Mouse (Mus musculus) activated CD4-positive, CD25-positive, alpha-beta regulatory T cell, adult 4 months (primary cell): Measurements from ENCODE around the gene Hpse2. TPM values are rescaled to one million over a fixed set of nuclear protein-coding genes. Genes with fewer than 3 reads are reported as not detected.

ENCODE experiments used
- ATAC-seq: one replicate; pipeline ENCODE4 v1.8.0; 2017
- polyA plus RNA-seq, 2 experiments: library from polyadenylated mRNA; unstranded; fragments of 100-300 nt; shearing (Covaris generic); gene quantifications; one replicate each; pipeline ENCODE4 v1.2.1; 2017

The Hpse2 gene
- polyA plus RNA-seq, 2 experiments from 2014 or later, result 0.08 TPM; not detected in 1

- no peak for ATAC-seq
These were observed 617.8 kb downstream of the Hpse2 start for GRCm38 (mm10) chr19:42770141-42770872.

- ATAC-seq, result no peak
These were observed 618.5 kb downstream of the Hpse2 start for GRCm38 (mm10) chr19:42769648-42770047.

GRCm38 (mm10) chr19:42767361-42767760, 620.8 kb downstream of the Hpse2 start:
- no peak for ATAC-seq

GRCm38 (mm10) chr19:42764398-42764797, 623.8 kb downstream of the Hpse2 start:
- ATAC-seq, result no peak

GRCm38 (mm10) chr19:42756671-42757070, 631.5 kb downstream of the Hpse2 start:
- ATAC-seq, result no peak

GRCm38 (mm10) chr19:42755148-42755870, 632.8 kb downstream of the Hpse2 start:
- no peak for ATAC-seq

GRCm38 (mm10) chr19:42753141-42753917, 634.8 kb downstream of the Hpse2 start:
- ATAC-seq, result no peak

- ATAC-seq, result no peak
These were observed 635.7 kb downstream of the Hpse2 start, which contains the start of gene Pyroxd2 for GRCm38 (mm10) chr19:42752363-42752931. Pyroxd2 (minus strand) TSS chr19:42752775.

- ATAC-seq, result no peak
These were observed 638.0 kb downstream of the Hpse2 start for GRCm38 (mm10) chr19:42750196-42750595.

- ATAC-seq, result no peak
These were observed 641.5 kb downstream of the Hpse2 start for GRCm38 (mm10) chr19:42746702-42747101.

- ATAC-seq, result no peak
These were observed 642.3 kb downstream of the Hpse2 start for GRCm38 (mm10) chr19:42745869-42746224.

- no peak for ATAC-seq
These were observed 642.9 kb downstream of the Hpse2 start for GRCm38 (mm10) chr19:42745084-42745868.

GRCm38 (mm10) chr19:42744162-42744586, 644.0 kb downstream of the Hpse2 start:
- no peak for ATAC-seq

- ATAC-seq, result no peak
These were observed 644.9 kb downstream of the Hpse2 start for GRCm38 (mm10) chr19:42743261-42743660.

GRCm38 (mm10) chr19:42741884-42742283, 646.3 kb downstream of the Hpse2 start:
- ATAC-seq, result no peak

GRCm38 (mm10) chr19:42740163-42740899, 647.8 kb downstream of the Hpse2 start:
- no peak for ATAC-seq

- ATAC-seq, result no peak
These were observed 648.4 kb downstream of the Hpse2 start for GRCm38 (mm10) chr19:42739734-42740133.

- no peak for ATAC-seq
These were observed 650.4 kb downstream of the Hpse2 start for GRCm38 (mm10) chr19:42737753-42738152.
